Mouse (Mus musculus) stomach, embryonic 15.5 days (tissue): ENCODE measurements at regions not wholly inside any gene's neighbourhood (a gene's known extent, or its start where the extent isn't known, plus 50 kb on each side); places are given as distances from the start of the nearest gene placed in this dataset.

Source experiments
- ATAC-seq: fragments of 200-750 bp; cut with Nextera tagmentation; 2 replicates; pipeline ENCODE4 v1.8.0; 2017; ENCODE audit warnings: low read depth, moderate number of reproducible peaks, moderate TSS enrichment; ENCODE audit not compliant: insufficient read depth, low FRiP score
- H3K27ac ChIP-seq: fragments of 300-500 bp; sonication (generic); 2 replicates; pipeline ENCODE4 v1.5.1; 2015; ENCODE audit warnings: mild to moderate bottlenecking, inconsistent platforms
- H3K27me3 ChIP-seq: fragments of 300-500 bp; sonication (generic); replicated peaks from 2 replicates; pipeline ENCODE4 v1.6.1; 2015; ENCODE audit warnings: inconsistent platforms
- H3K36me3 ChIP-seq: fragments of 300-500 bp; sonication (generic); 2 replicates; pipeline ENCODE4 v1.6.1; 2015; ENCODE audit warnings: inconsistent platforms
- H3K4me1 ChIP-seq: fragments of 300-500 bp; sonication (generic); 2 replicates; pipeline ENCODE4 v1.6.1; 2015; ENCODE audit warnings: inconsistent platforms
- H3K4me2 ChIP-seq: fragments of 300-500 bp; sonication (generic); 2 replicates; pipeline ENCODE4 v1.6.1; 2015; ENCODE audit warnings: mild to moderate bottlenecking, inconsistent platforms
- H3K4me3 ChIP-seq: fragments of 300-500 bp; sonication (generic); replicated peaks from 2 replicates; pipeline ENCODE4 v1.5.1; 2015; ENCODE audit warnings: inconsistent platforms
- H3K9ac ChIP-seq: fragments of 300-500 bp; sonication (generic); 2 replicates; pipeline ENCODE4 v1.6.1; 2015; ENCODE audit warnings: inconsistent platforms
- H3K9me3 ChIP-seq: fragments of 300-500 bp; sonication (generic); 2 replicates; pipeline ENCODE4 v1.6.1; 2016; ENCODE audit warnings: inconsistent platforms
- WGBS: fragments of 180-500 bp; shearing (Covaris S2); methylation state at CpG from one replicate; pipeline ENCODE4 v1.1.7; 2015; 5-methylcytosine and 5-hydroxymethylcytosine counted together

GRCm38 (mm10) chr11:40561983-40562382 is 133.0 kb downstream of the Mat2b start:
- Histone ChIP-seq H3K4me3 (no peak overlapping the region), H3K9ac (no peak overlapping the region), H3K36me3 (no peaks in the 10 kb centered on the region), H3K4me2 (no peak overlapping the region), H3K4me1 (no peaks in the 10 kb centered on the region), H3K27me3 (no peaks in the 10 kb centered on the region), H3K9me3 (no peaks in the 10 kb centered on the region), H3K27ac (no peak overlapping the region)
- ATAC-seq: no peak
- WGBS: 82% methylated on average over 2 of the region's 2 CpGs

DNA sequence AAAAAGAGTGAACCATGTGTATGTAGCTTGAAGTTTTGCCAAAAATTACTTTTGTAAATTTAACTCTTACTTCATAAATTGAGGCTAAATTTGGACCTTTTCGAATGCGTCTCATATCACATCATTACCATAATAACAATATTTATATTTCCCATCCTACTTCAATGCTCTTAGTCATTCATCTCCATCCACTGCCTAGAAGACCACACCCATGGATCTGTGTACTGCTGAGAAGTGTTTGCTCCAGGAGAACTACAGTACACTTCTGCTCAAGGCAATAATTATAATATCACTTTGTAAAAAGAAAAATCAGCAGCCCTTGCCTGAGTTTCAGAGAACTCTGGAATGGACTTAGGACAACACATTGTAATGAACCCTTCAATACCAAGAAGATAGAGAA is 133.6 kb downstream of the Mat2b start:
- Histone ChIP-seq H3K27me3 (no peaks in the 10 kb centered on the region), H3K36me3 (no peaks in the 10 kb centered on the region), H3K9me3 (no peaks in the 10 kb centered on the region), H3K4me1 (no peaks in the 10 kb centered on the region), H3K27ac (no peak overlapping the region), H3K4me2 (no peak overlapping the region), H3K9ac (no peak overlapping the region), H3K4me3 (no peak overlapping the region)
- ATAC-seq: no peak
- WGBS: 74% methylated on average over 2 of the region's 2 CpGs

GRCm38 (mm10) chr11:40558486-40558885 is 136.5 kb downstream of the Mat2b start:
- ATAC-seq: no peak

DNA sequence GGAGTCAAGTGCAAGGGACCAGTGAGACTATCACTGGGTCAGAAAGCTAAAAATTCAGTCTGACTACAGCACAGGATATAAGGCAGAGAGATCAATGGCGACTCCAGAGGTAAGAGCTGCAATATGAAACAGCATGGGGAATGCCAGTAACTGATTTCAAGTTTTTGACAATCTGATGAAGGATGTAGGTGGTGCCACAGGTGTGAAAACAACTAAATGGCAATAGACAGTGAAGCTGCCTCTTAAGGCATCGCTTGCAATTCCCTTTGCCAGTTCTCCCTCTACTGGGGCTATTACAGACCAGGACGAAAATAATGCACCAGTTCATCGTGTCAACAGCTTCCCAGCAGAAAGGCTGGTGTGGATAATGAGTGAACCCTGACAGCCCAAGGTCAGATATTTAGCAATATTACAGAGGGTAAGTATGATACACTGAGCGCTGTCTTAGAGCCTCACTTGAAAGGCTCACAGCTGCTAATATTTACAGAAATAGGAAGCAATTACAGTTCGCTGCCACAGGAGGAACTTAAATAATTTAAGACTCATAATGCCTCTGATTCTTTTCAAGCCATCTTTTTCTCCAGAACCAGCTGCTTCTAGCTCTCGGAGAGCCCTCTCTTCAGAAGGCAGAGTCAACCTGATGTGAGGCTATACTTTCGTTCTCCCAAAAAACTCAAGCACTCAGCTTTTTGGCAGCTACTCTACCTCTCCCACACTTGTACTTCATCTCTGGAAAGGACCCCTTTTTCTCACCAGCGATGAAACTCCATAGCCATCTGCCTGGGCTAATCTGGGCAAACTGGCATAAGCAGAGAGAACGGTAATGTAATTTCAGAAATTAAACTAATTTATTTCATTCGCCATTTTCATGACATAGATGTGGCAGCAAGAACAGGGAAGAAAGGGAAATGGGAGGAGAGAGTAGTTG is 139.9 kb downstream of the Mat2b start:
- H3K27me3 ChIP-seq: no peaks in the 10 kb centered on the region
- H3K9ac ChIP-seq: no peak overlapping the region
- H3K27ac ChIP-seq: no peak overlapping the region
- no peak overlapping the region for H3K4me2 ChIP-seq
- H3K9me3 ChIP-seq: no peaks in the 10 kb centered on the region
- no peaks in the 10 kb centered on the region for H3K4me1 ChIP-seq
- no peak for ATAC-seq
- H3K4me3 ChIP-seq: no peak overlapping the region
- WGBS: 51% methylated on average over 11 of the region's 11 CpGs
- no peaks in the 10 kb centered on the region for H3K36me3 ChIP-seq

More at GRCm38 (mm10) chr11:40558486-40558885, 136.5 kb downstream of the Mat2b start:
- Histone ChIP-seq H3K4me2 (no peak overlapping the region), H3K27ac (no peak overlapping the region), H3K9me3 (no peaks in the 10 kb centered on the region), H3K4me3 (no peak overlapping the region), H3K36me3 (no peaks in the 10 kb centered on the region), H3K27me3 (no peaks in the 10 kb centered on the region), H3K4me1 (no peaks in the 10 kb centered on the region), H3K9ac (no peak overlapping the region)
- WGBS: 55% methylated on average over 2 of the region's 2 CpGs

GRCm38 (mm10) chr11:40552054-40552453 is 142.9 kb downstream of the Mat2b start:
- Histone ChIP-seq H3K27me3 (no peaks in the 10 kb centered on the region), H3K27ac (no peak overlapping the region), H3K4me2 (no peak overlapping the region), H3K9ac (no peak overlapping the region), H3K4me1 (no peaks in the 10 kb centered on the region), H3K36me3 (no peaks in the 10 kb centered on the region), H3K9me3 (no peaks in the 10 kb centered on the region), H3K4me3 (no peak overlapping the region)
- WGBS: 65% methylated on average over 2 of the region's 2 CpGs
- ATAC-seq: no peak

DNA sequence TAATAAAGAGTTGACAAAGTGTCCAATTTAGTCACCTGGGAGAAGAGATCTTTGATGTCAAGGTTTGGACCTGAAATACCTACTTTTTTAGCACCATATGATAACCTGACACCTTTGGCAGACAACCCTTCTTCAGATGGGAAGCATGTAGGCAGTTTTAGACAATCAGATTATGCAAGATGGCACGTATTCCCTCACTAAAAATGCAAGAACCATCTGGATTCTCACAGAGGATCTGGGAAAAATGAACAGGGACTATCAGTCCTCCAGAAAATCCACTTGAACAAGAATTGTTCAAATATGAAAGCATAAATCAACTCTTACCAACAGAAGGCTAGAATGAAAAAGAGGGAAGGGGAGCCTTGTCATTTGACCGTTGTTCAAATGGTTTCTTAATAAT is 148.4 kb downstream of the Mat2b start:
- Histone ChIP-seq H3K4me3 (no peak overlapping the region), H3K27ac (no peak overlapping the region), H3K36me3 (no peaks in the 10 kb centered on the region), H3K4me2 (no peak overlapping the region), H3K9me3 (no peaks in the 10 kb centered on the region), H3K9ac (no peak overlapping the region), H3K4me1 (no peaks in the 10 kb centered on the region), H3K27me3 (no peaks in the 10 kb centered on the region)
- 65% methylated on average over 2 of the region's 2 CpGs for WGBS
- no peak for ATAC-seq

DNA sequence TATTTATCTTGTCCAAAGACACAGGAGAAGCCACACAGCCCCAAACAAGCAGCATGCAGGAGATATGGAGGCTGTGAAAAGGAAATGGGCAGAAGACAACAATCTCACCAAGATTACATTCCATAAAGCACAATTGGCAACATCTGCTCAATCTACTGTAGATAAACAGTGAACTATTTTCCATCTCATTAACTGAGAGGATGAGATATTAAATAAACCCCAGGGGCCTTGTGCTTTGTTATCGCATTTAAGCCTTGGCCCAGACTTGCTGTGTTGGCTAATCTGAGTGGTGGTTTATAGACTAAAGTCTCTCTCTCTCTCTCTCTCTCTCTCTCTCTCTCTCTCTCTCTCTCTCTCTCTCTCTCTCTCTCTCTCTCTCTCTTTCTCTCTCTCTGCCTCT is 149.5 kb downstream of the Mat2b start:
- Histone ChIP-seq H3K27me3 (no peaks in the 10 kb centered on the region), H3K9me3 (no peaks in the 10 kb centered on the region), H3K4me1 (no peaks in the 10 kb centered on the region), H3K27ac (no peak overlapping the region), H3K36me3 (no peaks in the 10 kb centered on the region), H3K4me3 (no peak overlapping the region), H3K9ac (no peak overlapping the region), H3K4me2 (no peak overlapping the region)
- 72% methylated on average over 1 of the region's 1 CpGs for WGBS
- ATAC-seq: no peak

- H3K4me3 ChIP-seq: no peak overlapping the region
- 45% methylated on average over 3 of the region's 3 CpGs for WGBS
- no peaks in the 10 kb centered on the region for H3K4me1 ChIP-seq
- no peak overlapping the region for H3K4me2 ChIP-seq
- ATAC-seq: no peak
- no peak overlapping the region for H3K27ac ChIP-seq
- no peaks in the 10 kb centered on the region for H3K27me3 ChIP-seq
- no peak overlapping the region for H3K9ac ChIP-seq
- no peaks in the 10 kb centered on the region for H3K36me3 ChIP-seq
- H3K9me3 ChIP-seq: no peaks in the 10 kb centered on the region
Observed at GRCm38 (mm10) chr11:40540229-40540628, 154.8 kb downstream of the Mat2b start.

GRCm38 (mm10) chr11:40539776-40540175 is 155.2 kb downstream of the Mat2b start:
- 72% methylated on average over 11 of the region's 11 CpGs for WGBS
- no peak overlapping the region for H3K27ac ChIP-seq
- H3K9me3 ChIP-seq: no peaks in the 10 kb centered on the region
- H3K36me3 ChIP-seq: no peaks in the 10 kb centered on the region
- no peaks in the 10 kb centered on the region for H3K27me3 ChIP-seq
- H3K4me2 ChIP-seq: no peak overlapping the region
- no peak overlapping the region for H3K4me3 ChIP-seq
- H3K4me1 ChIP-seq: no peaks in the 10 kb centered on the region
- no peak for ATAC-seq
- H3K9ac ChIP-seq: no peak overlapping the region

DNA sequence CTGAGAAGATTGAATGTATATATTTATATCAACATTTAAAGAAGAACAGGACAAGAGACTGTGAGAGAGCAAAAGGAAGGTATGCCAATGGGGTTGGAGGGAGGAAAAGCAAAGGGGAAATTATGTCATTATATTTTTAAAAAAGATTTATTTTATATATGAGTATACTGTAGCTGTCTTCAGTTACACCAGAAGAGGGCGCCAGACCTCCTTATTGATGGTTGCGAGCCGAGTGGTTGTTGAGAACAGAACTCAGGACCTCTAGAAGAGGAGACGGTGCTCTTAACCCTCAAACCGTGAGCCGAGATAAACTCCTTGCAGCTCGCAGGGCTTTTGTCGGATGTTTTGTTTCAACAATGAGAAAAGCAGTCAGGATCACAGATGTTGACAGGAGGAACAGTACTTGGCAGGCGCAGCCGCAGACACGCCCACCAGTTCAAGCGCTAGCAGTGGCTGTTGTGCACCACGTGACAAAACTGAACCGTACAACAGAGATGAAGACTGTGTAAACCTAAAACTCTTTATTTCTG is 158.7 kb downstream of the Mat2b start:
- no peaks in the 10 kb centered on the region for H3K4me1 ChIP-seq
- H3K27me3 ChIP-seq: no peaks in the 10 kb centered on the region
- no peaks in the 10 kb centered on the region for H3K9me3 ChIP-seq
- WGBS: 78% methylated on average over 14 of the region's 14 CpGs
- no peak overlapping the region for H3K4me3 ChIP-seq
- H3K27ac ChIP-seq: no peak overlapping the region
- no peak for ATAC-seq
- no peak overlapping the region for H3K9ac ChIP-seq
- H3K4me2 ChIP-seq: no peak overlapping the region
- no peaks in the 10 kb centered on the region for H3K36me3 ChIP-seq

- H3K36me3 ChIP-seq: no peaks in the 10 kb centered on the region
- ATAC-seq: peak; percentile 18; the same call in 1 of the 2 replicates
- 47% methylated on average over 10 of the region's 10 CpGs for WGBS
- H3K4me2 ChIP-seq: no peak overlapping the region
- no peaks in the 10 kb centered on the region for H3K9me3 ChIP-seq
- H3K4me1 ChIP-seq: no peaks in the 10 kb centered on the region
- H3K27ac ChIP-seq: no peak overlapping the region
- no peak overlapping the region for H3K4me3 ChIP-seq
- H3K9ac ChIP-seq: no peak overlapping the region
- no peaks in the 10 kb centered on the region for H3K27me3 ChIP-seq
Observed at GRCm38 (mm10) chr11:40510325-40511239, 184.4 kb downstream of the Mat2b start.

DNA sequence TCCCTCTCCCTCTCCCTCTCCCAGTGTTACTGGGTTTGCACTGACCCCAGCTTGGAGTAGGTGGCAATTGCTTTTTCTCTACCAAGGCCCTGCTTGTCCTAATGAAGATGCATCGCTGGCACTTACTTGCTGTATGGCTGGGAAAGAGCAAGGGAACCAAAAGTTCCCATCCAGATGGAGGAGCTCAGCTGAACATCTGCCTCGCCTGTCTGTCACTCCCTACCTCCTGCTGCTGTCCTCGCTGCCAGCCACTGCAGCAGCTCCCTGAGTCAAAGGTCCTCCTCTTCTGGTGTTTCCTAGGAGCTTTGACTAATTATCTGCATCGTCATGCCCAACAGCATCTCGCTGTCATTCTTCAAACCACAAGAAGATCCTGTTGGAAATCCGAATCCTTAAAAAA is 203.4 kb downstream of the Mat2b start:
- Histone ChIP-seq H3K27me3 (no peaks in the 10 kb centered on the region), H3K4me3 (no peak overlapping the region), H3K4me1 (no peaks in the 10 kb centered on the region), H3K9ac (no peak overlapping the region), H3K4me2 (no peak overlapping the region), H3K9me3 (no peaks in the 10 kb centered on the region), H3K27ac (no peak overlapping the region), H3K36me3 (no peaks in the 10 kb centered on the region)
- 17% methylated on average over 6 of the region's 6 CpGs for WGBS
- no peak for ATAC-seq
